Mouse (Mus musculus): ENCODE measurements at regions not wholly inside any gene's neighbourhood (a gene's known extent, or its start where the extent isn't known, plus 50 kb on each side); places are given as distances from the start of the nearest gene placed in this dataset.

- no peak for ATAC-seq (replicated peaks; ENCODE audit: low FRiP score, low read depth)
- 42% methylated on average over 6 of the region's 6 CpGs for WGBS
- Histone ChIP-seq H3K27me3 (ENCODE audit: insufficient read depth, low read length) (no peaks in the 10 kb centered on the region), H3K27ac (no peak overlapping the region), H3K9ac (ENCODE audit: low read depth, low read length) (no peak overlapping the region), H3K4me3 (replicated peaks; ENCODE audit: low read depth, low read length) (no peak overlapping the region), H3K4me2 (ENCODE audit: low read length) (no peak overlapping the region), H3K36me3 (ENCODE audit: insufficient read depth, low read length) (no peaks in the 10 kb centered on the region), H3K9me3 (replicated peaks; ENCODE audit: low read length) (no peaks in the 10 kb centered on the region), H3K4me1 (replicated peaks; ENCODE audit: insufficient read depth, low read length) (no peaks in the 10 kb centered on the region)
- no peak for DNase-seq (ENCODE audit: low spot score)
- no peak for TF ChIP-seq CTCF (IDR thresholded peaks at IDR 0.05; ENCODE audit: low read depth)
These were observed 224.6 kb downstream of the Ttc32 start for GRCm38 (mm10) chr12:9254301-9254860.

DNA sequence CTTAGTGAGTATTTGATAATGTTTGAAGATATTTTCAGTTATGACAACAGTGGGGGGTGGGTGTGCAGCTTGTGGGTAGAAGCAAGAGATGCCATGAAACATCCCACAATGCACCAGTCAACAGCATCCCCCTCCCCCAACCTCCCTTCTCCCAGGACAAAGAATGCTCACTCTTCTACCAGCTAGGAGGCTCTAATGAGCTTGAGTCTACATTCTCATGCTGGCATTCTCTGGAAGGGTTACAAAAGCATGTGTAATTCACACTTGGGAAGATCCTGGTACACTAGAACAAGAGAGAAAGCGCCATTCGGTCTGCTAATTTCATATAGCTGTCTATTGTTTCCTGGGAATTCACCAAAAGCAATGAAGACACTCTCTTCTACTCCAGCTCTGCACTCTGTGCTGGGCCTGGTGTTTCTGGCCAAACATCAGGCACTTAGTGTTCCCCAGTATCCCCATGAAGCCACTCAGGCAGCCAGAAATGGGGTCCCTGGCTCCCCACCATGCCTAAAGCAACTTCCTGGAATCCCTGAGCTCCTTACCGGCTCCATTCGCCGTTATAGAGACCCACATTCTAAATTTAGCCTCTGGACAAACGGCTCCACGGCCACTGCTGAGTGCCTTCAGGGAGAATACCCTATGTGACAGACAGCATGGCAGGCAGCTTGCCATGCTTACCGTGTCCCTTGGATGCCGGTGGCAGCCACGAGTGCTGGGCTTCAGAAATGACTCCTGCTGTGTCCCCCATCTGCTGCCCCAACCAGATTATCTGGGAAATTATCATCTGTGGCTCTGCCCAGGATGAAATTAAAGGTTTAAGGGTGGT, 226.1 kb downstream of the Ttc32 start:
- H3K9me3 ChIP-seq (replicated peaks; ENCODE audit: low read length) = no peaks in the 10 kb centered on the region
- no peaks in the 10 kb centered on the region for H3K4me1 ChIP-seq (replicated peaks; ENCODE audit: insufficient read depth, low read length)
- no peaks in the 10 kb centered on the region for H3K36me3 ChIP-seq (ENCODE audit: insufficient read depth, low read length)
- ATAC-seq (replicated peaks; ENCODE audit: low FRiP score, low read depth) (no peak), DNase-seq (ENCODE audit: low spot score) (no peak)
- H3K4me2 ChIP-seq (ENCODE audit: low read length) = no peak overlapping the region
- no peak for TF ChIP-seq CTCF (IDR thresholded peaks at IDR 0.05; ENCODE audit: low read depth)
- H3K27ac ChIP-seq = no peak overlapping the region
- WGBS = 83% methylated on average over 10 of the region's 10 CpGs
- H3K4me3 ChIP-seq (replicated peaks; ENCODE audit: low read depth, low read length) = no peak overlapping the region
- H3K27me3 ChIP-seq (ENCODE audit: insufficient read depth, low read length) = no peaks in the 10 kb centered on the region
- H3K9ac ChIP-seq (ENCODE audit: low read depth, low read length) = no peak overlapping the region

DNA sequence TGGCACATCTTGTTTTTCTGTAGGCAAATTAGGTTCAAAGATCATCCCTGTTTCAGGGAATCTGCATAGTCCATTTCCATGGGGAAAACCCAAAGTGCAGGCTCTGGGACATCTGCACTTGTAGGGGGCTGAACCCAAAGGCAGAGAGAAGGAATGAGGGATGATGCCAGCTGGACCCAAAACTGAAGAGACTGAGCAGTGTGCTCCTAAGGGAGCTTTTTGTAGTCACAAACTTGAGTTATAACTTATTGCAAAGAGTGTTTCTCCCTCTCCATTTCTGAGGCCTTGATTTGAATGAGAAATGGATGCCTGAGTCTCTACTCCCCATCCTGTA, 226.7 kb downstream of the Ttc32 start:
- no peak overlapping the region for H3K4me3 ChIP-seq (replicated peaks; ENCODE audit: low read depth, low read length)
- H3K9ac ChIP-seq (ENCODE audit: low read depth, low read length) = no peak overlapping the region
- no peaks in the 10 kb centered on the region for H3K27me3 ChIP-seq (ENCODE audit: insufficient read depth, low read length)
- no peaks in the 10 kb centered on the region for H3K36me3 ChIP-seq (ENCODE audit: insufficient read depth, low read length)
- H3K4me2 ChIP-seq (ENCODE audit: low read length) = no peak overlapping the region
- H3K9me3 ChIP-seq (replicated peaks; ENCODE audit: low read length) = no peaks in the 10 kb centered on the region
- no peak overlapping the region for H3K27ac ChIP-seq
- no peak for ATAC-seq (replicated peaks; ENCODE audit: low FRiP score, low read depth)
- no peak for TF ChIP-seq CTCF (IDR thresholded peaks at IDR 0.05; ENCODE audit: low read depth)
- no peak for DNase-seq (ENCODE audit: low spot score)
- no peaks in the 10 kb centered on the region for H3K4me1 ChIP-seq (replicated peaks; ENCODE audit: insufficient read depth, low read length)

DNA sequence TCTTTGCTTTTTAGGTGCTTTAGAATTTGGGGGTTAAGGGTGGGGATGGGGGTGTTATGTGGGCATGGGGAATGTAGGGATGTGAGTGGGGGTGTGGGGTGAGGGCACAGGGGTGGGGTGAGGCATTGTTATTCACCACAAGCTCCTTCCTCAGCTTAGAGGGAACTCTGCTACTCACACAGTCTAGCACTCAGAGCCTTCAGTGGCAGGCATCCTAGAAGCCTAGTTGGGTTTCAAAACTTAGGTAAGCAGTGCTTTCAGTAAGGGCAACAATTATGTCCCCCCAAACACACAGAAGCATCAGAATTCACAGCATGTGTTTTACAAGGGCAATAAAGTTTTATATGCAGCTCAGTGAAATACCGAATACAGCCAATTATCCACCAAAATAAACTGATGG, 228.4 kb downstream of the Ttc32 start:
- no peak overlapping the region for H3K9ac ChIP-seq (ENCODE audit: low read depth, low read length)
- H3K4me1 ChIP-seq (replicated peaks; ENCODE audit: insufficient read depth, low read length) = no peaks in the 10 kb centered on the region
- H3K27ac ChIP-seq = no peak overlapping the region
- 23% methylated on average over 1 of the region's 1 CpGs for WGBS
- H3K4me3 ChIP-seq (replicated peaks; ENCODE audit: low read depth, low read length) = no peak overlapping the region
- ATAC-seq (replicated peaks; ENCODE audit: low FRiP score, low read depth) (no peak), DNase-seq (ENCODE audit: low spot score) (no peak)
- H3K9me3 ChIP-seq (replicated peaks; ENCODE audit: low read length) = no peaks in the 10 kb centered on the region
- H3K27me3 ChIP-seq (ENCODE audit: insufficient read depth, low read length) = no peaks in the 10 kb centered on the region
- TF ChIP-seq CTCF (IDR thresholded peaks at IDR 0.05; ENCODE audit: low read depth) = no peak
- no peak overlapping the region for H3K4me2 ChIP-seq (ENCODE audit: low read length)
- H3K36me3 ChIP-seq (ENCODE audit: insufficient read depth, low read length) = no peaks in the 10 kb centered on the region

- no peak for TF ChIP-seq CTCF (IDR thresholded peaks at IDR 0.05; ENCODE audit: low read depth)
- H3K4me3 ChIP-seq (replicated peaks; ENCODE audit: low read depth, low read length) = no peak overlapping the region
- no peak for DNase-seq (ENCODE audit: low spot score)
- no peak for ATAC-seq (replicated peaks; ENCODE audit: low FRiP score, low read depth)
- 21% methylated on average over 6 of the region's 6 CpGs for WGBS
- H3K4me1 ChIP-seq (replicated peaks; ENCODE audit: insufficient read depth, low read length) = no peaks in the 10 kb centered on the region
- H3K27me3 ChIP-seq (ENCODE audit: insufficient read depth, low read length) = no peaks in the 10 kb centered on the region
- no peak overlapping the region for H3K27ac ChIP-seq
- no peaks in the 10 kb centered on the region for H3K36me3 ChIP-seq (ENCODE audit: insufficient read depth, low read length)
- no peak overlapping the region for H3K9ac ChIP-seq (ENCODE audit: low read depth, low read length)
- no peaks in the 10 kb centered on the region for H3K9me3 ChIP-seq (replicated peaks; ENCODE audit: low read length)
- no peak overlapping the region for H3K4me2 ChIP-seq (ENCODE audit: low read length)
These were observed 231.9 kb downstream of the Ttc32 start for GRCm38 (mm10) chr12:9261662-9262061.

DNA sequence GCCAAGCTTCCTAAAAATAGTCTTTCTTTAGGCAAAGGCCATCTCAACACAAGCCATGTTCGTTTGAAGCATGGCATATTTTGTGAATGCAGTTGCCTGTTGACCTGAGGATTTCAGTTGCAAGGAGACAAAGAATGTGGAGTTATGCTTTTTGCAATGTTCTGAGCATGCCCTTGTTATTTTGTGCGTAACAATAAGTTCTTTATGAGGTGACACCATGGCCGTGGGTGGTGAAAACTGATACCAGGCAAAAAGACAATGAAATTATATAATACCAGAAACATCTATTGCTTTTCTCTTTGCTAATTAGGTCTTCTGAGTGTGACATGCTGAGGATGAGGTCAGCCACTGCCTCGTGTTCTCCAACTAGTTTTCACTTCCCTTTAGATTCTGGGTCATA, 236.4 kb downstream of the Ttc32 start:
- H3K9ac ChIP-seq (ENCODE audit: low read depth, low read length) = no peak overlapping the region
- H3K9me3 ChIP-seq (replicated peaks; ENCODE audit: low read length) = no peaks in the 10 kb centered on the region
- no peak for TF ChIP-seq CTCF (IDR thresholded peaks at IDR 0.05; ENCODE audit: low read depth)
- WGBS = 75% methylated on average over 4 of the region's 4 CpGs
- DNase-seq (ENCODE audit: low spot score) (no peak), ATAC-seq (replicated peaks; ENCODE audit: low FRiP score, low read depth) (no peak)
- no peak overlapping the region for H3K4me3 ChIP-seq (replicated peaks; ENCODE audit: low read depth, low read length)
- no peaks in the 10 kb centered on the region for H3K36me3 ChIP-seq (ENCODE audit: insufficient read depth, low read length)
- no peaks in the 10 kb centered on the region for H3K4me1 ChIP-seq (replicated peaks; ENCODE audit: insufficient read depth, low read length)
- H3K27me3 ChIP-seq (ENCODE audit: insufficient read depth, low read length) = no peaks in the 10 kb centered on the region
- no peak overlapping the region for H3K27ac ChIP-seq
- no peak overlapping the region for H3K4me2 ChIP-seq (ENCODE audit: low read length)
